Mouse (Mus musculus) limb, embryonic 14.5 days (tissue): ENCODE results near the gene Hnf1a. TPM values are rescaled to one million over a fixed set of nuclear protein-coding genes. Genes with fewer than 3 reads are reported as not detected.

Experiments
- ATAC-seq: fragments of 200-750 bp; cut with Nextera tagmentation; 2 replicates; pipeline ENCODE4 v1.8.0; 2017; ENCODE audit warnings: low read depth, moderate number of reproducible peaks, moderate TSS enrichment; ENCODE audit not compliant: low FRiP score
- DNase-seq: peaks from one replicate; pipeline ENCODE4 v3.0.0-alpha.2; 2015; ENCODE audit warnings: low spot score
- H3K27ac ChIP-seq: fragments of 300-500 bp; sonication (generic); replicated peaks from 2 replicates; pipeline ENCODE4 v1.5.1; 2014; ENCODE audit warnings: low read depth, mild to moderate bottlenecking, low read length, moderate library complexity, mixed read lengths
- H3K27me3 ChIP-seq: fragments of 300-500 bp; sonication (generic); 2 replicates; pipeline ENCODE4 v1.6.1; 2014; ENCODE audit warnings: low read length, mixed read lengths; ENCODE audit not compliant: control insufficient read depth, insufficient read depth
- H3K36me3 ChIP-seq: fragments of 300-500 bp; sonication (generic); 2 replicates; pipeline ENCODE4 v1.6.1; 2014; ENCODE audit warnings: mild to moderate bottlenecking, low read length, moderate library complexity, mixed read lengths; ENCODE audit not compliant: control insufficient read depth, insufficient read depth
- H3K4me1 ChIP-seq: fragments of 300-500 bp; sonication (generic); 2 replicates; pipeline ENCODE4 v1.6.1; 2014; ENCODE audit warnings: antibody characterized with exemption, low read length, mixed read lengths; ENCODE audit not compliant: control insufficient read depth, insufficient read depth
- H3K4me2 ChIP-seq: fragments of 300-500 bp; sonication (generic); replicated peaks from 2 replicates; pipeline ENCODE4 v1.6.1; 2014; ENCODE audit warnings: low read depth, mild to moderate bottlenecking, low read length, moderate library complexity; ENCODE audit not compliant: severe bottlenecking
- H3K4me3 ChIP-seq: fragments of 300-500 bp; sonication (generic); replicated peaks from 2 replicates; pipeline ENCODE4 v1.5.1; 2014; ENCODE audit warnings: low read length
- H3K9ac ChIP-seq: fragments of 300-500 bp; sonication (generic); 2 replicates; pipeline ENCODE4 v1.6.1; 2014; ENCODE audit warnings: mild to moderate bottlenecking, low read depth, low read length, moderate library complexity; ENCODE audit not compliant: severe bottlenecking
- H3K9me3 ChIP-seq: fragments of 300-500 bp; sonication (generic); 2 replicates; pipeline ENCODE4 v1.6.1; 2016; ENCODE audit warnings: low read length; ENCODE audit not compliant: control insufficient read depth
- POLR2A ChIP-seq: fragments of 200-500 bp; IDR thresholded peaks from 2 replicates; pipeline ENCODE4 v1.8.0; 2012; ENCODE audit warnings: inconsistent platforms, mild to moderate bottlenecking, moderate library complexity, borderline replicate concordance; ENCODE audit not compliant: insufficient read depth, insufficient read length; ENCODE audit errors: extremely low read depth
- WGBS: fragments of 180-500 bp; shearing (Covaris S2); extraction: QIAGEN DNeasy Blood & Tissue Kit; methylation state at CpG from one replicate; pipeline ENCODE4 v1.1.7; 2014; 5-methylcytosine and 5-hydroxymethylcytosine counted together
- polyA plus RNA-seq, 2 experiments: library from polyadenylated mRNA; depleted of rRNA in 1 of 2; stranded (reverse) in 1 of 2; unstranded in 1 of 2; fragments of >200 nt; fragmentation: Nextera tagmentation in 1 of 2; extraction: Ambion mirVana in 1 of 2; gene quantifications; 2 replicates each; pipeline versions ENCODE4 v1.2.1 to v1.2.3; 2012 to 2014

The Hnf1a gene
- polyA plus RNA-seq, 2 experiments, result 0.03 TPM; not detected in 1

GRCm38 (mm10) chr5:114958069-114958468 is 12.8 kb downstream of the Hnf1a start:
- no peaks in the 10 kb centered on the region; the same call in 1 of the 2 replicates for H3K4me1 ChIP-seq
- no peak overlapping the region for H3K4me2 ChIP-seq
- DNase-seq, result no peak
- H3K36me3 ChIP-seq, result no peaks in the 10 kb centered on the region
- no peak for ATAC-seq
- TF ChIP-seq POLR2A, result no peak
- no peak overlapping the region for H3K9ac ChIP-seq
- no peaks in the 10 kb centered on the region for H3K27me3 ChIP-seq
- WGBS, result 85% methylated on average over 5 of the region's 5 CpGs
- no peak overlapping the region for H3K27ac ChIP-seq
- H3K9me3 ChIP-seq, result no peaks in the 10 kb centered on the region
- H3K4me3 ChIP-seq, result no peak overlapping the region

GRCm38 (mm10) chr5:114953326-114953725 is 17.6 kb downstream of the Hnf1a start:
- Histone ChIP-seq H3K27me3 (no peaks in the 10 kb centered on the region), H3K4me1 (0 out of 2 replicates have a peak, but pooled peaks cover 3% of the 10 kb centered on the region), H3K9ac (no peak overlapping the region), H3K4me2 (no peak overlapping the region), H3K36me3 (peaks cover 19% of the 10 kb centered on the region), H3K9me3 (no peaks in the 10 kb centered on the region), H3K4me3 (no peak overlapping the region), H3K27ac (no peak overlapping the region)
- TF ChIP-seq POLR2A, result no peak
- ATAC-seq (no peak), DNase-seq (no peak)
- 85% methylated on average over 14 of the region's 14 CpGs for WGBS

- peak; percentile 24; the same call in 1 of the 2 replicates for ATAC-seq
- 81% methylated on average over 21 of the region's 21 CpGs for WGBS
- Histone ChIP-seq H3K4me2 (no peak overlapping the region), H3K4me1 (0 out of 2 replicates have a peak, but pooled peaks cover 3% of the 10 kb centered on the region), H3K36me3 (peaks cover 38% of the 10 kb centered on the region), H3K9ac (no peak overlapping the region), H3K27me3 (no peaks in the 10 kb centered on the region), H3K27ac (no peak overlapping the region), H3K9me3 (no peaks in the 10 kb centered on the region), H3K4me3 (no peak overlapping the region)
- TF ChIP-seq POLR2A, result no peak
- DNase-seq, result no peak
These were observed 19.5 kb downstream of the Hnf1a start for GRCm38 (mm10) chr5:114951279-114951880.

- Histone ChIP-seq H3K27ac (no peak overlapping the region), H3K4me1 (0 out of 2 replicates have a peak, but pooled peaks cover 3% of the 10 kb centered on the region), H3K9ac (no peak overlapping the region), H3K4me2 (no peak overlapping the region), H3K9me3 (no peaks in the 10 kb centered on the region), H3K36me3 (peaks cover 45% of the 10 kb centered on the region), H3K27me3 (no peaks in the 10 kb centered on the region), H3K4me3 (no peak overlapping the region)
- no peak for TF ChIP-seq POLR2A
- no peak for DNase-seq
- no peak for ATAC-seq
- WGBS, result 73% methylated on average over 12 of the region's 12 CpGs
These were observed 20.2 kb downstream of the Hnf1a start for GRCm38 (mm10) chr5:114950669-114951068.

GRCm38 (mm10) chr5:114949812-114950211 is 21.1 kb downstream of the Hnf1a start:
- DNase-seq, result no peak
- Histone ChIP-seq H3K4me3 (no peak overlapping the region), H3K27me3 (no peaks in the 10 kb centered on the region), H3K9ac (no peak overlapping the region), H3K4me1 (0 out of 2 replicates have a peak, but pooled peaks cover 3% of the 10 kb centered on the region), H3K9me3 (no peaks in the 10 kb centered on the region), H3K36me3 (peaks cover 51% of the 10 kb centered on the region), H3K4me2 (no peak overlapping the region), H3K27ac (no peak overlapping the region)
- WGBS, result 84% methylated on average over 7 of the region's 9 CpGs
- no peak for TF ChIP-seq POLR2A
- peak; percentile 7; the same call in 1 of the 2 replicates for ATAC-seq
